Mouse (Mus musculus): ENCODE measurements at regions not wholly inside any gene's neighbourhood (a gene's known extent, or its start where the extent isn't known, plus 50 kb on each side); places are given as distances from the start of the nearest gene placed in this dataset.

GRCm38 (mm10) chr1:193575986-193576713 lies 206.1 kb upstream of the Camk1g start:
- Histone ChIP-seq H3K4me1 (replicated peaks; ENCODE audit: control insufficient read depth, insufficient read depth, low read length) (no peaks in the 10 kb centered on the region), H3K9me3 (ENCODE audit: control insufficient read depth, low read length) (no peaks in the 10 kb centered on the region), H3K27ac (ENCODE audit: low read depth, low read length) (no peak overlapping the region), H3K27me3 (replicated peaks; ENCODE audit: control insufficient read depth, insufficient read depth, low read length) (no peaks in the 10 kb centered on the region), H3K36me3 (ENCODE audit: control insufficient read depth, insufficient read depth, low read length) (no peaks in the 10 kb centered on the region), H3K9ac (ENCODE audit: low read depth, low read length) (no peak overlapping the region), H3K4me2 (no peak overlapping the region), H3K4me3 (ENCODE audit: low read depth, low read length) (no peak overlapping the region)
- ATAC-seq (replicated peaks; ENCODE audit: low FRiP score) (peak; percentile 56; the same call in 1 of the 2 replicates), DNase-seq (ENCODE audit: low spot score) (peak; percentile 51)
- 11% methylated on average over 12 of the region's 12 CpGs for WGBS

- ATAC-seq (replicated peaks; ENCODE audit: low FRiP score) (no peak), DNase-seq (ENCODE audit: low spot score) (no peak)
- H3K9me3 ChIP-seq (ENCODE audit: control insufficient read depth, low read length): no peaks in the 10 kb centered on the region
- H3K4me2 ChIP-seq: no peak overlapping the region
- H3K9ac ChIP-seq (ENCODE audit: low read depth, low read length): no peak overlapping the region
- no peak overlapping the region for H3K4me3 ChIP-seq (ENCODE audit: low read depth, low read length)
- no peak overlapping the region for H3K27ac ChIP-seq (ENCODE audit: low read depth, low read length)
- H3K36me3 ChIP-seq (ENCODE audit: control insufficient read depth, insufficient read depth, low read length): no peaks in the 10 kb centered on the region
- WGBS: 74% methylated on average over 2 of the region's 2 CpGs
- H3K27me3 ChIP-seq (replicated peaks; ENCODE audit: control insufficient read depth, insufficient read depth, low read length): no peaks in the 10 kb centered on the region
- no peaks in the 10 kb centered on the region for H3K4me1 ChIP-seq (replicated peaks; ENCODE audit: control insufficient read depth, insufficient read depth, low read length)
Measured at GRCm38 (mm10) chr1:193572827-193573226, 202.7 kb upstream of the Camk1g start.

GRCm38 (mm10) chr1:193572411-193572810 lies 202.3 kb upstream of the Camk1g start:
- H3K27ac ChIP-seq (ENCODE audit: low read depth, low read length): no peak overlapping the region
- ATAC-seq (replicated peaks; ENCODE audit: low FRiP score) (no peak), DNase-seq (ENCODE audit: low spot score) (no peak)
- no peaks in the 10 kb centered on the region for H3K9me3 ChIP-seq (ENCODE audit: control insufficient read depth, low read length)
- no peaks in the 10 kb centered on the region for H3K36me3 ChIP-seq (ENCODE audit: control insufficient read depth, insufficient read depth, low read length)
- no peaks in the 10 kb centered on the region for H3K4me1 ChIP-seq (replicated peaks; ENCODE audit: control insufficient read depth, insufficient read depth, low read length)
- H3K27me3 ChIP-seq (replicated peaks; ENCODE audit: control insufficient read depth, insufficient read depth, low read length): no peaks in the 10 kb centered on the region
- WGBS: 87% methylated on average over 3 of the region's 3 CpGs
- H3K9ac ChIP-seq (ENCODE audit: low read depth, low read length): no peak overlapping the region
- no peak overlapping the region for H3K4me2 ChIP-seq
- no peak overlapping the region for H3K4me3 ChIP-seq (ENCODE audit: low read depth, low read length)

- no peak for DNase-seq (ENCODE audit: low spot score)
- no peak for ATAC-seq (replicated peaks; ENCODE audit: low FRiP score)
- Histone ChIP-seq H3K4me1 (replicated peaks; ENCODE audit: control insufficient read depth, insufficient read depth, low read length) (no peaks in the 10 kb centered on the region), H3K27ac (ENCODE audit: low read depth, low read length) (no peak overlapping the region), H3K4me3 (ENCODE audit: low read depth, low read length) (no peak overlapping the region), H3K9ac (ENCODE audit: low read depth, low read length) (no peak overlapping the region), H3K27me3 (replicated peaks; ENCODE audit: control insufficient read depth, insufficient read depth, low read length) (no peaks in the 10 kb centered on the region), H3K36me3 (ENCODE audit: control insufficient read depth, insufficient read depth, low read length) (no peaks in the 10 kb centered on the region), H3K9me3 (ENCODE audit: control insufficient read depth, low read length) (no peaks in the 10 kb centered on the region), H3K4me2 (no peak overlapping the region)
Measured at GRCm38 (mm10) chr1:193571088-193571487, 201.0 kb upstream of the Camk1g start.

GRCm38 (mm10) chr1:193568586-193569174 lies 198.6 kb upstream of the Camk1g start:
- DNase-seq (ENCODE audit: low spot score): no peak
- Histone ChIP-seq H3K27ac (ENCODE audit: low read depth, low read length) (no peak overlapping the region), H3K9ac (ENCODE audit: low read depth, low read length) (no peak overlapping the region), H3K9me3 (ENCODE audit: control insufficient read depth, low read length) (no peaks in the 10 kb centered on the region), H3K4me1 (replicated peaks; ENCODE audit: control insufficient read depth, insufficient read depth, low read length) (no peaks in the 10 kb centered on the region), H3K4me3 (ENCODE audit: low read depth, low read length) (no peak overlapping the region), H3K4me2 (no peak overlapping the region), H3K27me3 (replicated peaks; ENCODE audit: control insufficient read depth, insufficient read depth, low read length) (no peaks in the 10 kb centered on the region), H3K36me3 (ENCODE audit: control insufficient read depth, insufficient read depth, low read length) (no peaks in the 10 kb centered on the region)
- ATAC-seq (replicated peaks; ENCODE audit: low FRiP score): no peak
- WGBS: 55% methylated on average over 4 of the region's 4 CpGs

- H3K36me3 ChIP-seq (ENCODE audit: control insufficient read depth, insufficient read depth, low read length): no peaks in the 10 kb centered on the region
- H3K9ac ChIP-seq (ENCODE audit: low read depth, low read length): no peak overlapping the region
- no peaks in the 10 kb centered on the region for H3K9me3 ChIP-seq (ENCODE audit: control insufficient read depth, low read length)
- H3K4me2 ChIP-seq: no peak overlapping the region
- H3K4me3 ChIP-seq (ENCODE audit: low read depth, low read length): no peak overlapping the region
- H3K27me3 ChIP-seq (replicated peaks; ENCODE audit: control insufficient read depth, insufficient read depth, low read length): no peaks in the 10 kb centered on the region
- DNase-seq (ENCODE audit: low spot score): no peak
- H3K27ac ChIP-seq (ENCODE audit: low read depth, low read length): no peak overlapping the region
- H3K4me1 ChIP-seq (replicated peaks; ENCODE audit: control insufficient read depth, insufficient read depth, low read length): no peaks in the 10 kb centered on the region
- no peak for ATAC-seq (replicated peaks; ENCODE audit: low FRiP score)
- WGBS: 26% methylated on average over 1 of the region's 1 CpGs
Measured at GRCm38 (mm10) chr1:193567217-193567616, 197.1 kb upstream of the Camk1g start.

- DNase-seq (ENCODE audit: low spot score) (no peak), ATAC-seq (replicated peaks; ENCODE audit: low FRiP score) (no peak)
- Histone ChIP-seq H3K9me3 (ENCODE audit: control insufficient read depth, low read length) (no peaks in the 10 kb centered on the region), H3K4me2 (no peak overlapping the region), H3K27ac (ENCODE audit: low read depth, low read length) (no peak overlapping the region), H3K4me1 (replicated peaks; ENCODE audit: control insufficient read depth, insufficient read depth, low read length) (no peaks in the 10 kb centered on the region), H3K9ac (ENCODE audit: low read depth, low read length) (no peak overlapping the region), H3K4me3 (ENCODE audit: low read depth, low read length) (no peak overlapping the region), H3K27me3 (replicated peaks; ENCODE audit: control insufficient read depth, insufficient read depth, low read length) (no peaks in the 10 kb centered on the region), H3K36me3 (ENCODE audit: control insufficient read depth, insufficient read depth, low read length) (no peaks in the 10 kb centered on the region)
- WGBS: 84% methylated on average over 3 of the region's 3 CpGs
Measured at GRCm38 (mm10) chr1:193564225-193564624, 194.1 kb upstream of the Camk1g start.

- Histone ChIP-seq H3K4me2 (no peak overlapping the region), H3K27ac (ENCODE audit: low read depth, low read length) (no peak overlapping the region), H3K9ac (ENCODE audit: low read depth, low read length) (no peak overlapping the region), H3K27me3 (replicated peaks; ENCODE audit: control insufficient read depth, insufficient read depth, low read length) (no peaks in the 10 kb centered on the region), H3K4me1 (replicated peaks; ENCODE audit: control insufficient read depth, insufficient read depth, low read length) (no peaks in the 10 kb centered on the region), H3K4me3 (ENCODE audit: low read depth, low read length) (no peak overlapping the region), H3K36me3 (ENCODE audit: control insufficient read depth, insufficient read depth, low read length) (no peaks in the 10 kb centered on the region), H3K9me3 (ENCODE audit: control insufficient read depth, low read length) (no peaks in the 10 kb centered on the region)
- WGBS: 80% methylated on average over 2 of the region's 2 CpGs
- DNase-seq (ENCODE audit: low spot score): no peak
- ATAC-seq (replicated peaks; ENCODE audit: low FRiP score): no peak
Measured at GRCm38 (mm10) chr1:193562242-193562641, 192.1 kb upstream of the Camk1g start.

GRCm38 (mm10) chr1:193558122-193558521 lies 188.0 kb upstream of the Camk1g start:
- Histone ChIP-seq H3K27me3 (replicated peaks; ENCODE audit: control insufficient read depth, insufficient read depth, low read length) (no peaks in the 10 kb centered on the region), H3K4me1 (replicated peaks; ENCODE audit: control insufficient read depth, insufficient read depth, low read length) (no peaks in the 10 kb centered on the region), H3K4me3 (ENCODE audit: low read depth, low read length) (no peak overlapping the region), H3K36me3 (ENCODE audit: control insufficient read depth, insufficient read depth, low read length) (no peaks in the 10 kb centered on the region), H3K27ac (ENCODE audit: low read depth, low read length) (no peak overlapping the region), H3K9ac (ENCODE audit: low read depth, low read length) (no peak overlapping the region), H3K4me2 (no peak overlapping the region), H3K9me3 (ENCODE audit: control insufficient read depth, low read length) (no peaks in the 10 kb centered on the region)
- WGBS: 8% methylated on average over 4 of the region's 4 CpGs
- DNase-seq (ENCODE audit: low spot score) (no peak), ATAC-seq (replicated peaks; ENCODE audit: low FRiP score) (no peak)

Data from liver, embryonic 11.5 days (tissue).